Mouse (Mus musculus): ENCODE measurements around the gene Vps35.

The Vps35 gene

GRCm38 (mm10) chr8:85299434-85300077 is at the start of gene Vps35, which contains the start of gene Orc6:
Gene Vps35, minus strand, starts transcription at chr8:85299802.
Gene Orc6, plus strand, starts transcription at chr8:85299632.
- peak; percentile 93 for DNase-seq (ENCODE audit: low spot score in 2 of 2)

GRCm38 (mm10) chr8:85339871-85340573 is 40.4 kb upstream of the Vps35 start:
- DNase-seq (ENCODE audit: low spot score in 2 of 2) = no peak

GRCm38 (mm10) chr8:85337681-85338080 is 38.1 kb upstream of the Vps35 start:
- DNase-seq (ENCODE audit: low spot score in 2 of 2) = no peak

- DNase-seq (ENCODE audit: low spot score in 2 of 2) = no peak
Measured at GRCm38 (mm10) chr8:85336211-85336933, 36.8 kb upstream of the Vps35 start.

GRCm38 (mm10) chr8:85335105-85335504 is 35.5 kb upstream of the Vps35 start:
- no peak for DNase-seq (ENCODE audit: low spot score in 2 of 2)

GRCm38 (mm10) chr8:85329506-85329905 is 29.9 kb upstream of the Vps35 start:
- no peak for DNase-seq (ENCODE audit: low spot score in 2 of 2)

- no peak for DNase-seq (ENCODE audit: low spot score in 2 of 2)
Measured at GRCm38 (mm10) chr8:85327036-85327435, 27.4 kb upstream of the Vps35 start.

- DNase-seq (ENCODE audit: low spot score in 2 of 2) = no peak
Measured at GRCm38 (mm10) chr8:85323084-85323483, 23.5 kb upstream of the Vps35 start.

GRCm38 (mm10) chr8:85321981-85322380 is 22.4 kb upstream of the Vps35 start:
- no peak for DNase-seq (ENCODE audit: low spot score in 2 of 2)

- DNase-seq (ENCODE audit: low spot score in 2 of 2) = no peak
Measured at GRCm38 (mm10) chr8:85318534-85318933, 18.9 kb upstream of the Vps35 start.

GRCm38 (mm10) chr8:85313036-85313435 is 13.4 kb upstream of the Vps35 start:
- DNase-seq (ENCODE audit: low spot score in 2 of 2) = no peak

- DNase-seq (ENCODE audit: low spot score in 2 of 2) = no peak
Measured at GRCm38 (mm10) chr8:85311743-85312142, 12.1 kb upstream of the Vps35 start.

- no peak for DNase-seq (ENCODE audit: low spot score in 2 of 2)
Measured at GRCm38 (mm10) chr8:85308564-85308963, 9.0 kb upstream of the Vps35 start.

- no peak for DNase-seq (ENCODE audit: low spot score in 2 of 2)
Measured at GRCm38 (mm10) chr8:85303531-85303930, 3.9 kb upstream of the Vps35 start.

GRCm38 (mm10) chr8:85302931-85303330 is 3.3 kb upstream of the Vps35 start:
- DNase-seq (ENCODE audit: low spot score in 2 of 2) = no peak

GRCm38 (mm10) chr8:85301941-85302340 is 2.3 kb upstream of the Vps35 start:
- DNase-seq (ENCODE audit: low spot score in 2 of 2) = no peak

- peak in 1 of 2 experiments; percentile 3 for DNase-seq (ENCODE audit: low spot score in 2 of 2)
Measured at GRCm38 (mm10) chr8:85298600-85299433, 785 bp downstream of the Vps35 start.

GRCm38 (mm10) chr8:85286846-85287245 is 12.8 kb downstream of the Vps35 start:
- no peak for DNase-seq (ENCODE audit: low spot score in 2 of 2)

GRCm38 (mm10) chr8:85227297-85227696 is 72.3 kb downstream of the Vps35 start:
- no peak for DNase-seq (ENCODE audit: low spot score in 2 of 2)

GRCm38 (mm10) chr8:85225688-85226087 is 73.9 kb downstream of the Vps35 start, which contains the start of gene Olfr371:
Gene Olfr371, plus strand, starts transcription at chr8:85225988.
- DNase-seq (ENCODE audit: low spot score in 2 of 2) = no peak

- DNase-seq (ENCODE audit: low spot score in 2 of 2) = no peak
Measured at GRCm38 (mm10) chr8:85220992-85221391, 78.6 kb downstream of the Vps35 start.

- DNase-seq (ENCODE audit: low spot score in 2 of 2) = peak in 1 of 2 experiments; percentile 4
Measured at GRCm38 (mm10) chr8:85220220-85220619, 79.4 kb downstream of the Vps35 start.
